Mouse (Mus musculus): ENCODE measurements at regions not wholly inside any gene's neighbourhood (a gene's known extent, or its start where the extent isn't known, plus 50 kb on each side); places are given as distances from the start of the nearest gene placed in this dataset.
"Not testable (repeated sequence)": the region's sequence is repeated elsewhere in the genome, so short reads cannot be mapped to it uniquely, and the experiment has no call there.

DNA sequence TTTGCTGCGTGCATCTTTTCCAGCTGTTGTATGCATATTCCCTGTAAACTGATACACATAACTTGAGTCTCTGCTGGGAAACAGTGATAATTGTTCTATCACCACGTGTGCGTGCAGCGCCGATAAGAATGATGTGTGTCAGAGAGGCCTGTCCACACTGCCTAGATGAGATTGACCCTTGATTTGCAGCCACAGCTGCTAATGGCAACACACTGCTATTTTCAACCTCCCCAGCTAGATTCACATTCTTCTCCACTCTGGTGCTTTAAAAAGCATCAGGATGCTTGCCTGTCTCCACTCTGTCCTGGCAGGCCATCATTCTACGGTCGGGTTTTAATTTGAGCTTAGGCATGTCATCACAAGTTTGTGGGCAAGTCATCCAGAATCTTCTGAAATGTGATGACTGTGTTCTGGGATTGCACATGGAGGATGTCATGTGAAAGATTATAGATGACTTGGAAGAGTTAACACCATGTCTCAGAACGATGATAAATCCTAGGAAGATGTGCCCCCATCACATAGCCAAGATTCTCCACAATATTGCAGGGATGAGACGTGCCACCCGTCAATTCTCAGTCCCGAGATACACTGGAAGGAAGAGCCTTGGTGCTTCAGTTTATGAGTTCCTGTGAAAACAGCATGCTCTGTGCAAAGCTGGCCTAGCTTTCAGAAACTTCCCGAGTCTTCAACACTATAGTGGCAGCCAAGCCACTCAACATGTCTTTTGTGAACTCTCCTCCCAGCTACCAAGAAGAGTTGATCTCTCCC lies 123.6 kb upstream of the Nrip1 start:
- DNase-seq (ENCODE audit: extremely low spot score in 1 of 2, low spot score in 2 of 2) = no peak
- intact Hi-C loops (cut with DNase I) = no loop called here

DNA sequence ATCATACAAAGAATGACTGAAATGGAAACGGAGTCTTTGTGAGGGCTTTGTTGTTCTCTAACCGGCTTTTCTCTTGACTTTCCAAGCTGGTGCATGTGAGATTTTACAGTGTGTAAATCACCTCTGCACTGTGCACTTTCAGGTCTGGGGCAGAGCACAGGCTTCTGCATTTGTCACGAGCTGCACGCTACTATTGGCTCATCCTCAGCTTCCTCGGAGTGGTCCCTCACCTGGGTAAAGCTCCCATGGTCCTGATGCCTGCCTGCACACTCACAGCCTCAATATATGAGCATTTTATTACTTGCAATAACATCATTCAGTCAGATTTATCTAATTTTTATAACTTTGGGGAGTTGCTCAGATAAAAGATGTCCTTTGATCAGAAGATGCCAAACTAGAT lies 109.8 kb upstream of the Nrip1 start:
- intact Hi-C loops (cut with DNase I) = no loop called here
- no peak for DNase-seq (ENCODE audit: extremely low spot score in 1 of 2, low spot score in 2 of 2)

DNA sequence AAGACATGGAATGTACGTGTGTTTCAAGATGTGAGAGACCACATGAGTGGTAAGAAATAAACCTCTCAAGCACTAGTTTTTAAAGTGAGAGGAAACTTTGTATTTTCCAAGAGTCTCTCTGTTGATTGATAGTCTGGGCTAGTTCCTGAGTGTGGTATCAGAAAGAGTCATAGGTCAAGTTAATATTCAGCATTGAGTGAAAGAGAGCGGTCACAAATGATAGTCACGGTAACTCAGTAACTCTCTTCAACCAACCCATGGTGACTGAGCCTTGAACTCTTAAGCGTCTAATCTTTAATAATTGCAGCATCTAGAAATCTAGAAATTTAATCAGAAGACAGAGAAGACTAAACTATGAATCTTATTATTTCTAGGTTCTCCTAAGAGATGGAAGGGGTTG lies 108.3 kb upstream of the Nrip1 start:
- no peak for DNase-seq (ENCODE audit: extremely low spot score in 1 of 2, low spot score in 2 of 2)
- intact Hi-C loops (cut with DNase I) = no loop called here

DNA sequence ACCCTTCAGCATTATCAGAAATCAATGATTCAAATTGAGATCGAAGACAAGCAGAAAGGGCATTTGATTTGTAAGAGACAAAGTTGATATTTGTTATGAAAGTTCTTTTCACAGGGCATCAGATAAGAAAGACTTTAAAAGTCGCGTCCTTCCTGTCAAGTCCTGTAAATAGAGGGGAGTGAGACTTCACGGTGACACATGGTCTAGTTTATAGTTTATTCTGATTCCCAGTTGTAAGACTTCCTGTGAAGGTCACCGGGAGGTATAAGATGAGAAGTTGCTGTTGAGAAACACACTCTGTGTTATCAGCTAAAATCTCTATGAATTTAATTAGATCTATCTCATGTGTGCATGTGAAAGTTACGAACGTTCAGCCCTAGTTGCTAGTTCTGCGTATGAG lies 103.8 kb upstream of the Nrip1 start:
- intact Hi-C loops (cut with DNase I) = no loop called here
- DNase-seq (ENCODE audit: extremely low spot score in 1 of 2, low spot score in 2 of 2) = no peak

DNA sequence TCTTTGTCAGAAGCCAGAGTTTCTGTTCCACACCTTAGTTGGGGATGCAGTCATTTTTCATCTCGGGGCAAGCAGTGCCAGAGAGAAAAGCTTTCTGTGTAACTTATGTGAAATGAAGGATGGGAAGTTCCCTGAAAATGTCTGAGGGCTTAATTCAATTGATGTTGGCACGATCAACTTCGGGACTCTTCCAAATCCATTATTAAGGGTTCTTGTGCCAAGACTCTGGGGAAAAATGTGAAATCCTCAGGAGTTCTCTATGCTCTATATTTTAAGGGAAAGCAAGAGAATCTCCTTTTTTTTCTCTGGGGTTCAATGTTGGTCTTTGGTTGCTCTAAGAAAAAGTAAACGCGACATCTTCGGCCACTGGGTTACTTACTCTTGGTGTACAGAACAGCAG lies 100.9 kb upstream of the Nrip1 start:
- no peak for DNase-seq (ENCODE audit: extremely low spot score in 1 of 2, low spot score in 2 of 2)
- intact Hi-C loops (cut with DNase I) = no loop called here

DNA sequence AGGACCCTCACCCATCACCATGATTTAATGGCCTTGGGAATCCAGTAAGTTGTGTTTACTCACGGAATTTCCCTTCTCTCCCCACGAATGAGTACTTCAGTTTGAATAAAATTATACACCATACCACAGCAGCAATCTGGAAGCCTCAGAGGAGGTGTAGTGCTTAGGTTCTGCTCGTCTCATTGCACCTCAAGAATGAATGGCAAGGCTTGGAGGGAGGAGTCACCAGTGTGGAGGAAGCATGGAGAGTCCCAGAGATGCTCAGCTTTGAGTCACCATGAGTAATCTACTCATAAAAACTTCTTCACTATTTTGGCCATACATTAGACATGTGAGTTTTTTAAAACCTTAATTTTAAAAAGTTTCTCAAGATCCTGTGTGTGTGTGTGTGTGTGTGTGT lies 98.8 kb upstream of the Nrip1 start:
- no peak for DNase-seq (ENCODE audit: extremely low spot score in 1 of 2, low spot score in 2 of 2)
- intact Hi-C loops (cut with DNase I) = no loop called here

DNA sequence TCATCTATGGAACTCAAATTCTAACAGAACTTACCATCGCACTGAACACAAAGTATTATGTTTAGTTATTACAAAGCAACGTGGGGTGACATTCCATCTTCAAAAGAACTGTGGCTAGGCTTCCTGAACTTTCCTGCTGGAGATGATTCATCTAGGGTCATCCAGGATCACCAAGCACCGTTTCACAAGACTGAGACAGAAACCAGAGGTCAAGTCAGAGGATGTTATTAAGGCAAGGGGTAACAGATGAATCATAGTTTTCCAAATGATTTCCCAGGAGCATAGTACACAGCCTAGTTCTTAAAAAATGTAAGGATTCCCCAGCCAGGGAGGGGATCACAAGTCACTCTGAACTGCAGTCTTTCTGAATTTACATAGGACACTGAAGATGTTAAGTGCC lies 97.5 kb upstream of the Nrip1 start:
- intact Hi-C loops (cut with DNase I) = no loop called here
- DNase-seq (ENCODE audit: extremely low spot score in 1 of 2, low spot score in 2 of 2) = no peak

DNA sequence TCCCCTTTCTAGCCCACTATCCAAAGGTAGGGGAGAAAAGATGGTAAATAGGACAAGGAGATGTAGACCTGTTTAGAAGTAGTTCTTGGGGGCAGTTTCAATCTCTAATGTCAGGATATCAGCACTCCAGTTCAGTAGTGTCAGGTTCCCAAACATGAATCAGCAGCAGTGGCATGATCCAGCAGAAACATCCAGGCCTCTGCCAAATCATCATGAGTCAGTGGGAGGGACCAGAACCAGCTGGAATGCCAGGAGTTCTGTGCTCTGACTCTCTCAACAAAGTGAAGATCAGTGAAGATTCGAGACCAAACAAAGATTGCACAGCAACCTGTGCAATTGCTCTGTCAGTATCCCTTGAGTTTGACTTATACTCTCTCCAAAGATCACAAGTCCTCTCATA lies 85.9 kb upstream of the Nrip1 start:
- intact Hi-C loops (cut with DNase I) = no loop called here
- DNase-seq (ENCODE audit: extremely low spot score in 1 of 2, low spot score in 2 of 2) = no peak

DNA sequence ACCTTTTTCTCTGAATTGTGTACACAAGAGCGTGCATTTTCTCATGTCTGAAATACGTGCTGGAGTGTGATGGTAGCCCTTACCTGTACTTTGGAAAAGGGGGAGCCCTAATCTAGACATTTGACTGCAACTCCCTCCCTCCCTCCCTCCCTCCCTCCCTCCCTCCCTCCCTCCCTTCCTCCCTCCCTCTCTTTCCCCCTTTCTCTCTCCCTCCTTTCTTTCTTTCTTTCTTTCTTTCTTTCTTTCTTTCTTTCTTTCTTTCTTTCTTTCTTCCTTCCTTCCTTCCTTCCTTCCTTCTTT lies 82.6 kb upstream of the Nrip1 start:
- DNase-seq (ENCODE audit: extremely low spot score in 1 of 2, low spot score in 2 of 2); intact Hi-C loops (cut with DNase I): not testable (repeated sequence)

DNA sequence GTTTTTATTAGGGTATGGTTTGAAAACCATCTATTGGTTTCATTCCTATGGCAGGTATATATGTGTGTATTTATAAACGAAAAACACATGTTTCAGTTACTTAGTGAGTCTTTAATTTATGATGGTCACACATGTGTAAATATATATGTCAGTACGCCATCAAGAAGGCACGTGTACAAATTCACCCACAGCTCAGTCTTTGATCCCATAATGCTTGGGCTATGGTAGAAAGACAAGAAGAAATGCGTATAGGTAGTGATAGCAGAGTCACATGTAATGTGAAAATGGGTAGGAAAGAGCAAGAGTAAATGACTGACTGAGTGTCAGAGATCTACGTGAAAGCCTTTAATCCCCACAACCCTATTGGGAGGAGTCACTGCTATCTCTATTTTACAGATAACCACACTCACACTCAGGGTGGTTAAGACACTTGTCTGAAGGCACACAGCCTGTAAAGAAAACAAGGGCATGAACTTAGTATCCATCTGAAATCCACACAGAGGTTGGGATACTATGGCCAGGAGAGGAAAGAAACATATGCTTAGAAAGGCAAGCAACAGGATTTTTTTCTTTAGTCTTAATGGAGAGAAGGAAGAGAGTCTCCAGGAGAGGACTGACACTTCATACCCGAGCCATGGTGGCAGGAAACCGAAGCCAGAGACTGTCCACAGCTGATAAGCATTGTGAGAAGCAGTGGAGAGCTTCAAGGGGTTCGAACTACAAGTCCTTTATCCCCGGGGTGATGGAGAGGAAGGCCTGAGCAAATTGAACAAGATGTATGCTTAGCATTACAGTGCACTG lies 82.1 kb upstream of the Nrip1 start:
- no peak for DNase-seq (ENCODE audit: extremely low spot score in 1 of 2, low spot score in 2 of 2)
- intact Hi-C loops (cut with DNase I) = no loop called here

DNA sequence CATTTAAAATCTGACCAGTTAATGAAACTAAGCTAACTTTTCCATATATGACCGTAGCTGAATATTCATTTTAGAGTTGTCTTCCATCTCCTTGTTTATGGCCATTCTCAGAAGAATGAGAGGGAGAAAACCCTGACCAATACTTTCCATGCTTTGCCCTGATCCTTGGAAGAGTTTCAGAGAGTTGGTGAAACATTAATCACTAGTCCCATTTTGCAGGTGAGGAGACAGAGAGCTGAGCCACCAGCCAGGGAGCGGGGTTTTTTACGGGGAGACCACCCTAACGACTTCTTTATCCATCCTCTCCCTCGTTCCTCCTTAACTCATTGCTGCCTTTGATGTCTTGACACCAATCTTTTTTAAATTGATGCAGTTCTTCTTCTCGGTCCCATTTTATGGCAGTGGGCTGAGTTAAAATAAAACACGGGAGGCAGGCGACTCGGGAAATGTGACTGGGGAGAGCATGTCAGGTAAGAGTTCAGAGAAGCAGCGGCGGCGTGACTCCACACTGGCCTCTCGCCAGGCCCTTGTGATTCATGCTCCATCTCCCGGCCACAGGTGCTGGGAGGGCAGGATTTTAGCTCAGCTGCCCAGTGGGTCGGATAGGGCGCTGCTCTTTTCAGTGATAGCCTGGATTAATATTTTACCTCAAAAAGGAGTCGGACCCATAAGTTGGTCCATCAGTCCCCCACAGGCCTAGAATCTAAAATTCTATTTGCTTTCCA lies 81.3 kb upstream of the Nrip1 start:
- intact Hi-C loops (cut with DNase I) = no loop called here
- DNase-seq (ENCODE audit: extremely low spot score in 1 of 2, low spot score in 2 of 2) = no peak

DNA sequence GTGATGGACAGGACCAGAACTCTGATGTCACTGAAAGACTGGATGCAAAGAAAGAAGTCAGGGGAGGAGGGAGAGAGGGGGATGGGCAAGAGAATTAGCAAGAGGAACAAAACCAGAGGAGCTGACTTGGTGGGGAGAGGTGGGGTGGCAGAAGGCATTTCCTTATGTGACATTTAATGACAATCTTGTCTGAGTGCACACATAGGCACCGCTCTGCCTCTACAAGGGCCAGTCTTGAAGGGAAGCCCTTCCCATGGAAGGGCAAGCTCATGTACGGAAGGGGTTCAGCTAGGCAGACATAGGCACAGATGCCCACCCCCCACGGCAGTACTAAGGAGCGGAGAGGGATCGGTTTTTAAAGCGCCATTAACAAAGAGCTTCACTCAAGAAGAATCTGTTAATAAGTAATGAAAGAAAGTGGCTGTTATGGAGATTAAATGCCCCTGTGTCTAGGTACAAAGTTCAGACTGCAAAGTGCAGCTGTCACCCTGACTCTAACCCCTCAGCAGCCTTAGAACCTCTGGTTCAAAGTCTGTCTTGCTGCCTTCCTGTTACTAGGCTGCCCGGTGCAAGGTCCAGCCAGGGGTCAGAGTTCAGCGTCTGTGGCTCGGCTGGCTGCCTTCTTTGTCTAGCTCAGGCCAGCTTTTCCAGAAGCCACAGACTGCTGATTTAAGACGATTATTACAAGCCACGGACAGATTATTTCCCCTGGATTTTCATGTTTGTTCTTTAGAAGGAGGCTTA lies 80.0 kb upstream of the Nrip1 start:
- intact Hi-C loops (cut with DNase I) = no loop called here

DNA sequence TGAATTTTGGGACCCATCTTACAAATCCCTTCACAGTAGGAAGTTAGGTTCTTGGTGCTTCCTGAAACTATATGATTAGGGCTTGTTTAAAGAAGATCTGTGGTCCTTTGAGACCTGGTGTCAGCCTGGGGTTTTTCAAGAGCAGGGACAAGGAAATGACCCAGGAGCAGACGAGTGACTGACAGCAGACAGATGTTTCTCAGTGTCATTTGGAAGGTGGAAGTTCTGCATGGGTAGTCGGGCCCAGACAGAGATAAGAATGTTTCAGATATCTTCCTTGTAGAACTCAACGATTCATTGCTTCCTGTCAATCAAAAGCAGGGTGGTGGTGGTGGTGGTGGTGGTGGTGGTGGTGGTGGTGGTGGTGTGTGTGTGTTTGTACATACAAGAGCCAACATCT lies 75.1 kb upstream of the Nrip1 start:
- DNase-seq (ENCODE audit: extremely low spot score in 1 of 2, low spot score in 2 of 2) = no peak
- intact Hi-C loops (cut with DNase I) = no loop called here

More for the DNA sequence above, 80.0 kb upstream of the Nrip1 start:
- peak in 1 of 2 experiments; percentile 34 for DNase-seq (ENCODE audit: extremely low spot score in 1 of 2, low spot score in 2 of 2)

DNA sequence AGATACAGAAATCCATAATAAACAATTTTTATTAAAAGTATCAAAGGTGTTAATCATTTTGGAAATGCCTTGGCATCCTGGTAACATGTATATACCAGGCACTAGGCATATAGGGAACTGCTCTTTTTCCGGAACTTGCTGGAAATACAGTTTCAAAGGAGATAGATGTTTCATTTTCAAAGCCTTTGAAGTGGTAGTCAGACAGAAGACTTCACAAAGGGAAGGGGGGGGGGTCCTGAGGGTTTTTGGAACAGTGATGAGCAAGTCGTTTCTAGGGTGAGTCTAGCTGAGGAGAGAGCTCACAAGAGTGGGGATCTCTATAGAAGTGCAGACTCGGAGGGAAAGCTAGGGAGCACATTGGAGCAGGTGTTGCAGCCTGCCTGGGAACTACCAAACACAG lies 73.4 kb upstream of the Nrip1 start:
- intact Hi-C loops (cut with DNase I) = no loop called here

DNA sequence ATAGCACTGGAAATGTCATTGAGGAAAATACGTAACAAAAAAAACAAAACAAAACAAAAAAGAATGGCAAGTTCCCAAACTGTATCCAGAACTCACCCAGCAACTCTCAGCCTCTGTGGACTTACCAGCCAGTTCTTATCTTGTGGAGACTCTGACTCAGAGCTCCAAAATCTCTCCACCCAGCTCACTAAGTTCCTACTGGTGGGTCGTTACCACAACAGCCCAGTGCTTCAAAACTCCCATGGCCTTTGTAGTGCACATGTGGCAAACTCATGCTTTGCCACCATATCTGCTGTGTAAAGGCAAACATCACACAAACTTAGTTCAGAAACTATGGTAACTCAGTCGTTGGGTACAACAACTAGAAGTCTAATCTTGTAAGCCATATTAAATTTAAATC lies 71.0 kb upstream of the Nrip1 start:
- intact Hi-C loops (cut with DNase I) = no loop called here
- DNase-seq (ENCODE audit: extremely low spot score in 1 of 2, low spot score in 2 of 2) = no peak

More for the DNA sequence above, 73.4 kb upstream of the Nrip1 start:
- no peak for DNase-seq (ENCODE audit: extremely low spot score in 1 of 2, low spot score in 2 of 2)

DNA sequence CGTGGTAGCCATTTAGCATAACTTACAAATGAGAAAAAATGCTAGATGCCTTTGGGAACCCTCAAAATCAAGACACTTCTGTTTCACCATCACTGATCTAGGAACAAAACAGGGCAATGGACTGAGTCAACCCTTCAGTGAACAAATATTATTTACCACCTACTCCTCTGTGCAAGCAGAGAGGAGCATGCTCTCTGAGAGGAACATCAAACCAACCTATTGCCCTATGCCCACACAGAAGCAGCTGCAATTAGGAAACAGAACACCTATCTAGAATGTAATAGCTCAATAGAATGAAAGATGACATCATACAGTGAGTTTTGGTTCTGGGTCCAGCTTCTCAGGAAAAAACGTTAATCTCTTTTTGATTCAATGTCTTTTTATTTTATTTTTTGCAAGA lies 69.0 kb upstream of the Nrip1 start:
- intact Hi-C loops (cut with DNase I) = no loop called here
- DNase-seq (ENCODE audit: extremely low spot score in 1 of 2, low spot score in 2 of 2) = no peak

DNA sequence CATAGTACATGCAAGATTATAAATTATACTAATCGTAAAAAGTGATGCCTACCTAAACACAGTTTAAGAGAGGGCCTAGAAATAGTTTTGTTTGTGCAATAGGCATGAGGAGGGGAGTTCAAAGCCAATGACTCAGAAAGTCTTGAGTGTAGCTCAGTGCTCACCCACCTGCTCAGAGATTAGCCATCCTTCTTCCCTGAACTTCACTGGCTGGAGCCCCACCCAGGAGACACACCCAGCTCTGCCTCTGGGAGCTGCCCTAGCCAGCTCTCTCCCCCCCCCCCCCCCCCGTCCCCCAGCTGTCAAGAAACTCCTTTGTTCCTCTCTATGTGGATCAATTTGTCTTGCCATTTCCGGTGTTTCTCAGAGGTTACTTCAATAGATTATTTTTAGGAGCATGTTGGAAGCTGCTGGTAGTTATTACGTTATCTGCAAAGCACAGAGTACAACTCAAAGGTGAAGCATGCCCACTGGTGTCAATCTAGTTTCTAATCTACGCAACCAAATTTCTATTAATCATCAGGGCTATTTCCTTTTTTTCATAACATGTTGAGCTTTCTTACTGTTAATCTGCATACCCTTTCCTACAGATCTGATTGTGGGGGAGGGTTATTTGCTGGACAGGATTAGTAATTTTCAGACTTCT lies 68.3 kb upstream of the Nrip1 start:
- intact Hi-C loops (cut with DNase I) = no loop called here
- no peak for DNase-seq (ENCODE audit: extremely low spot score in 1 of 2, low spot score in 2 of 2)

DNA sequence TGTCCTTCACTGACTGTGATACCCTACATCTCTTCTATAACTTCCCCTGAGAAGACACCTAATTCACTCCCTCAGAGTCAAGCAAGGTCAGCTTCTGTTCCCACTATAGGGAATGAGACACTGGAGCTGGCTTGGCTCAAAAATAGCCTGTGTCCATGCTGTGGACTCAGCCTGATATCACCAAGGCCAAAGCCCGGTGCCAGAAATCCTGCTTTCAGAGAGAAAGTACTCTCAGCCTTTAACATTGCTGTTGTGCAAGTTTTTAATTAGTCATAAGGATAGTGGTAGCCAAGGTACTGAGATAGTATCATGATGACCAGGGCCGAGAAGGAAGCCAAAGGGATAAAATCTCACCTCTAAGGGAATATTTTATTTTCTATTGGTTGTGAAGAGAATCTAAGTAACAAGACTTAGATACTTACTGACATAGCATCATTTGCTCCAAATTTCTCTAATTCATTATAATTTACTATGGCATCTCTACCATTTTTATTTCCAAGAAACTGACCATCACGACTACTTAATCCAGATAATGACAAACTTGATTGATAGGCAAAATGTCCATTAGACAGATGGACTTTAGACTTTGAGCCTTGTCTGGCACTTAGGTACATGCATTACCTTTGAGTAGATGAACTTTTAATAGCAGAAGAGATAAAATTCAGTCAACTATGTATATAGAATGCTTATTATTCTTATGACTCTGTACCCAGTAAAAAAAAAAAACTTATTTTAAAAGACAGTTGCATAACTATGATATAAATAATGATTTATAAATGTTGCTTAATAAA lies 64.7 kb upstream of the Nrip1 start:
- intact Hi-C loops (cut with DNase I) = no loop called here
- no peak for DNase-seq (ENCODE audit: extremely low spot score in 1 of 2, low spot score in 2 of 2)

All from left cerebral cortex, postnatal 10 days (tissue).